ENCODE assay signal across 29 mouse cellular contexts in the genomic region with DNA sequence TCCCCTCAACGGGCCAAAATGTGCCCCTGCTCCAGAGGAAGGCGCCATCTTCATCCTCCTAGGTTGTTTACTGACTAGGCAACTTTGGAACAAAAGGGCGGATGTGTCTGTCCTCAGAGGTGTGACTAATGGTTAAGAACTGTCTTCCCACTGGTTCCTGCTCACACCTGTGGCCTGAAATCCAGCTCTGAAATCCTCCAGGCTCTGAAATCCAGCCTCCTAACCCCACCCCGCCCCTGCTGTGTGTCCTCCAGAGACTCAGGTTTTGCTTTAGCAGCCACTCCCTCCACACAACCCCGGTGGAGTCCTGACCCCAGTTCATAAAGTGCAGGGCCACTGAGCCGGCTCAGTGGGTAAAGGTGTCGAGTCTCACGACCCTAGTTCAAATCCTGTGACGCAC. TPM values are rescaled to one million over a fixed set of nuclear protein-coding genes. Genes with fewer than 3 reads are reported as not detected.
DNase-seq lines count a peak whose midpoint lies in the region; ATAC-seq lines count a peak whose summit lies in the region.
"Had no signal": no experiment of that assay in that cellular context is flagged by ENCODE, and none has a peak within 500 bp of the region (broad histone marks: within the 10 kb centered on the region; RNA-seq: fewer than 3 reads in every experiment).

No protein-coding gene starts in this region.

- 43% methylated on average over 9 of the region's 9 CpGs for WGBS in kidney, embryonic 16.5 days
- WGBS in intestine, embryonic 15.5 days: 60% methylated on average over 9 of the region's 9 CpGs

- ATAC-seq in kidney, embryonic 16.5 days (ENCODE audit: low FRiP score, low TSS enrichment): no peak
- ATAC-seq in intestine, embryonic 15.5 days: no peak
- ATAC-seq: forebrain, embryonic 14.5 days; forebrain, postnatal 0 days; hindbrain, embryonic 16.5 days; intestine, embryonic 16.5 days; Patski had no signal

- no peaks in the 10 kb centered on the region for H3K36me3 ChIP-seq in kidney, embryonic 16.5 days (ENCODE audit: insufficient read depth, low read length)
- H3K36me3 ChIP-seq in intestine, embryonic 15.5 days: no peaks in the 10 kb centered on the region
- H3K36me3 ChIP-seq: embryonic facial prominence, embryonic 12.5 days; embryonic facial prominence, embryonic 15.5 days; heart, embryonic 12.5 days; heart, embryonic 15.5 days; hindbrain, embryonic 10.5 days; hindbrain, embryonic 13.5 days had no signal

- H3K9ac ChIP-seq in kidney, embryonic 16.5 days (replicated peaks; ENCODE audit: low read length): 0 out of 2 replicates have a peak overlapping the region, but pooled peaks have one; percentile 17
- no peak overlapping the region for H3K9ac ChIP-seq in intestine, embryonic 15.5 days
- H3K9ac ChIP-seq: embryonic facial prominence, embryonic 12.5 days; embryonic facial prominence, embryonic 15.5 days; forebrain, postnatal 0 days; heart, embryonic 12.5 days; heart, embryonic 15.5 days; hindbrain, embryonic 13.5 days had no signal

- H3K9me3 ChIP-seq in kidney, embryonic 16.5 days (ENCODE audit: low read length): no peaks in the 10 kb centered on the region
- no peaks in the 10 kb centered on the region for H3K9me3 ChIP-seq in intestine, embryonic 15.5 days
- H3K9me3 ChIP-seq: embryonic facial prominence, embryonic 12.5 days; embryonic facial prominence, embryonic 15.5 days; heart, embryonic 12.5 days; heart, embryonic 15.5 days; hindbrain, embryonic 10.5 days; hindbrain, embryonic 13.5 days had no signal

- no peak overlapping the region for H3K4me2 ChIP-seq in kidney, embryonic 16.5 days (replicated peaks; ENCODE audit: low read depth, low read length)
- H3K4me2 ChIP-seq in intestine, embryonic 15.5 days (replicated peaks): no peak overlapping the region
- H3K4me2 ChIP-seq: embryonic facial prominence, embryonic 12.5 days; embryonic facial prominence, embryonic 15.5 days; heart, embryonic 12.5 days; heart, embryonic 15.5 days; hindbrain, embryonic 13.5 days had no signal

- no peak for DNase-seq in kidney, adult 8-10 months
- DNase-seq in ES-CJ7 (ENCODE audit: low read depth, low spot score) (peak; percentile 85), WW6 (ENCODE audit: low read depth, low spot score) (peak; percentile 72)
- DNase-seq in gastrocnemius, postnatal 25 days: no peak
- DNase-seq: adrenal gland, postnatal 14 days; cerebellum, adult 11 months; cerebellum, adult 2 months; cerebellum, adult 9-11 months; cerebellum, postnatal 25 days; forebrain, postnatal 0 days; gastrocnemius, adult 2 months; gastrocnemius, postnatal 14 days; heart, adult 18-20 months; heart, postnatal 10 days; heart, postnatal 36 days had no signal

- peaks cover 17% of the 10 kb centered on the region for H3K27me3 ChIP-seq in kidney, embryonic 16.5 days (ENCODE audit: insufficient read depth, low read length)
- H3K27me3 ChIP-seq in intestine, embryonic 15.5 days (replicated peaks): peaks cover 15% of the 10 kb centered on the region
- H3K27me3 ChIP-seq: Patski had no signal

- H3K27ac ChIP-seq in kidney, embryonic 16.5 days (ENCODE audit: low read length): no peak overlapping the region
- no peak overlapping the region for H3K27ac ChIP-seq in intestine, embryonic 15.5 days
- H3K27ac ChIP-seq: embryonic facial prominence, embryonic 12.5 days; embryonic facial prominence, embryonic 15.5 days; gastrocnemius, adult 2 months; heart, embryonic 15.5 days; hindbrain, embryonic 10.5 days; hindbrain, embryonic 13.5 days had no signal

- H3K4me1 ChIP-seq in kidney, embryonic 16.5 days (ENCODE audit: insufficient read depth, low read length): peaks cover 10% of the 10 kb centered on the region
- H3K4me1 ChIP-seq in intestine, embryonic 15.5 days (replicated peaks): peaks cover 11% of the 10 kb centered on the region

- no peak overlapping the region for H3K4me3 ChIP-seq in kidney, embryonic 16.5 days (ENCODE audit: low read length)
- H3K4me3 ChIP-seq in intestine, embryonic 15.5 days (replicated peaks): no peak overlapping the region
- H3K4me3 ChIP-seq: embryonic facial prominence, embryonic 12.5 days; embryonic facial prominence, embryonic 15.5 days; gastrocnemius, adult 2 months; heart, embryonic 12.5 days; heart, embryonic 15.5 days; hindbrain, embryonic 10.5 days; hindbrain, embryonic 13.5 days had no signal

RNA-seq across cellular contexts. Expression of a gene that starts 43.4 kb away (rescaled TPM):
- polyA plus RNA-seq in kidney, embryonic 16.5 days (2015; fragmentation: Nextera tagmentation; extraction: Ambion mirVana): 17.0 and 17.5 TPM in 2 replicates
- 10 to 100 TPM in 1 of 2 experiments, 1 to 10 TPM in 1; 7.5 to 14.7 TPM for total RNA-seq in gastrocnemius, postnatal 25 days (2021)
- polyA plus RNA-seq in intestine, embryonic 15.5 days (2015; fragmentation: Nextera tagmentation; extraction: Ambion mirVana): 12.5 and 12.9 TPM in 2 replicates
- total RNA-seq: common myeloid progenitor, adult 5-6 weeks; G1E had no signal

RNA-seq across cellular contexts. Expression of a gene that starts 44.2 kb away (rescaled TPM):
- 1.3 and 1.5 TPM in 2 replicates for polyA plus RNA-seq in kidney, embryonic 16.5 days (2015; fragmentation: Nextera tagmentation; extraction: Ambion mirVana)
- total RNA-seq in gastrocnemius, postnatal 25 days (2021): under 1 TPM in 1 of 2 experiments, not detected in 1; 0.35 TPM
- 1.0 and 1.3 TPM in 2 replicates for polyA plus RNA-seq in intestine, embryonic 15.5 days (2015; fragmentation: Nextera tagmentation; extraction: Ambion mirVana)
- total RNA-seq: common myeloid progenitor, adult 5-6 weeks had no signal
- polyA plus RNA-seq: heart, embryonic 12.5 days had no signal

Comparison
In these comparisons a context has a peak if more than half of its experiments do, and no peak if none do; other contexts are left out.
1. DNase-seq: peak in ES-CJ7 (single experiment) and WW6 (single experiment); none in kidney, adult 8-10 months (0 of 2) and gastrocnemius, postnatal 25 days (single experiment).